Mouse (Mus musculus): ENCODE data around the gene Ankrd49.

Ankrd49 gene

GRCm38 (mm10) chr9:14740151-14740924, 44.3 kb downstream of the Ankrd49 start, which contains the start of gene Piwil4:
Gene Piwil4, minus strand, starts transcription at chr9:14740733.
- DNase-seq = no peak

GRCm38 (mm10) chr9:14739498-14740150, 45.0 kb downstream of the Ankrd49 start:
- DNase-seq = no peak

DNA sequence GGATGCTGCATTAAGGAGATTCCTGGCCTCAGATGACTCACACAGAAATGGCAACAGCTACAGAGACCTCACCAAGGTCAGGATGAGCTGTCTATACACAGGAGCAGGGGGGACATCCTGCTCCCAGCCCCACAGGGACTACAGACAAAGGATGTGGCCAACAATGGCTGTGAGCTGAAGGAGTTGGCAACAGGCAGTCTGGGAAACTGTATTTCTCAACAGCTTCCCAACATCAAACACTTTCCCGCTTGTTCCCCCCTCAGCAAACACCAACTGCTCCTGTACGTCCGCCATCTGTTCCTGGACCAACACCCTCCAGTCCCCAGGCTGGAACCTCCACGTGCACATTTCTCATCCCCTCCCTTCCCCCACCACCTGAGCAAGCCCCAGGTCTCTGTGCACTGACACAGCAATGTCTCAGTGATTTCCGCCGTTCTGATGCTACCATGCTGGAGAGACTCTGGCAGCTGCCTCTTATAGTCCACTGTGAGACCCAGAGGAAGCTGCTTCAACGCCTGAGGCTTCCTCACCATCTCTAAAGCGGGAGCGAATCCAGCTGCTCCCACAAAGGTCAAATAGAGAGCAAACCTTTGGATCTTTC, 53.6 kb downstream of the Ankrd49 start:
- no peak for DNase-seq

Data from cerebellum, adult 18-20 months (tissue).